ENCODE assay signal across 8 mouse cellular contexts in the genomic region with DNA sequence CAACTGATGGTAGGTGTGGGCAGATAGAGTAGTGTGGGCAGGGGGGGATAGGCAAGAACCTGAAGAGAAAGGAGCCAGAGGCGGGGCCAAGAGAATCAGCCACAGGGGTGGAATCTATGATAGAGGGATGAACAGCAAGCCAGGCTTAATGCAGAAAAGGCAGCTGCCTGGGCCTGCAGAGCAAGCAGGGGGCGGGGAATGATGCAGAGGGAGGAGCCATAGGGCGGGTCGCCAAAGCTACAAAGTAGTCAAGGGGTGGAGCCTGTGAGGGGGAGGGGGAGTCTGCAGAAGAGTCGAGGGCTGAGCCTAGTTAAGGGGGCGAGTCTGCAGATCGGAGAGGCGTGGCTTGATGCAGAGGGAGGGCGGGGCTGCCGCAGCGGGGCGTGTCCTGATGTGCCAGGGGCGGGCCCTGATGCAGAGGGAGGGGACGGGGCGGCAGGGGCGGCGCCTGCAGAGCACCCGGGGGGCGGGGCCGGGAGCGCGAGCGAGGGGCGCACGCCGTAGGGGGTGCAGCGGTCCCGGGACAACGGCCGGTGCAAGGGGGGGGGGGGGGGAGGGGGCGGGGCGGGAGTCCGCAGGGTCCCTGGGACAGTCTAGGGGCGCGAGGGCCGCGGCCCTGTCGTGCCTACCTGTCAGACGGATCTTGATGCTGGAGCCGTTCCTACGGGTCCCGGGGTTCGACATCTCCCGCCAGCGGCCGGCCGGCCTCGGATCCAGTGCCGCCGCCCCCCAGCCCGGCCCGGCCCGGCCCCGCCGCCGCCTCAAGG. TPM values are rescaled to one million over a fixed set of nuclear protein-coding genes. Genes with fewer than 3 reads are reported as not detected.
A peak's percentile ranks its signal among the peaks of the same experiment; 100 is the strongest.
DNase-seq lines count a peak whose midpoint lies in the region.

No protein-coding gene starts in this region.

- peak; percentile 77 to 83 for DNase-seq in adrenal gland, adult 18-20 months (ENCODE audit: low spot score in 2 of 2)
- peak; percentile 94 for DNase-seq in embryo, embryonic 10 days (ENCODE audit: low spot score)
- DNase-seq in gastrocnemius, postnatal 10 days: peak; percentile 90
- DNase-seq in induced T-regulatory cell, adult 2 months (ENCODE audit: low read depth): peak; percentile 94
- peak; percentile 77 to 89 for DNase-seq in left cerebral cortex, postnatal 14 days (ENCODE audit: low spot score in 2 of 2)
- DNase-seq in mesoderm, embryonic 11.5 days (ENCODE audit: low read depth, low spot score): peak; percentile 95
- peak; percentile 72 for DNase-seq in right cerebral cortex, postnatal 25 days
- DNase-seq in urinary bladder, postnatal 36 days (ENCODE audit: low spot score in 2 of 2): peak; percentile 84 to 88

- intact Hi-C loops in left cerebral cortex, postnatal 14 days (cut with DNase I): loop anchor here (5.0 kb wide), 1 partner anchor 53 kb away; no protein-coding TSS in a partner anchor

RNA-seq across cellular contexts. Expression of a gene that starts 0.6 kb away (rescaled TPM):
- total RNA-seq in adrenal gland, adult 18-20 months (2021): 10 to 100 TPM; 18.3 to 18.4 TPM
- 10 to 100 TPM; 15.7 to 20.2 TPM for total RNA-seq in gastrocnemius, postnatal 10 days (2021)
- total RNA-seq in left cerebral cortex, postnatal 14 days (2021): 10 to 100 TPM; 37.2 to 40.8 TPM

Comparison
In these comparisons a context has a peak if more than half of its experiments do, and no peak if none do; other contexts are left out.
1. Peak in every context shown above with its lines: DNase-seq.